Comparison of ENCODE assay signal across 12 mouse cellular contexts in genomic region chr19:14225061-14225696, GRCm38 (mm10).
A peak's percentile ranks its signal among the peaks of the same experiment; 100 is the strongest.
DNase-seq lines count a peak whose midpoint lies in the region; ATAC-seq and TF ChIP-seq lines count a peak whose summit lies in the region.
"Had no signal": no experiment of that assay in that cellular context is flagged by ENCODE, and none has a peak within 500 bp of the region (broad histone marks: within the 10 kb centered on the region; RNA-seq: fewer than 3 reads in every experiment).

No protein-coding gene starts in this region.

- no peaks in the 10 kb centered on the region for H3K9me3 ChIP-seq in liver, embryonic 11.5 days (ENCODE audit: control insufficient read depth, low read length)
- H3K9me3 ChIP-seq: G1E; lung, embryonic 15.5 days had no signal

- no peaks in the 10 kb centered on the region for H3K4me1 ChIP-seq in liver, embryonic 11.5 days (replicated peaks; ENCODE audit: control insufficient read depth, insufficient read depth, low read length)
- H3K4me1 ChIP-seq: lung, embryonic 15.5 days had no signal

- intact Hi-C loops in gastrocnemius, adult 2 months (cut with DNase I) = loop anchor here (1.0 to 10.0 kb wide), 4 partner anchors 15 to 810 kb away; partner anchors contain the start of gene Tle4

- ATAC-seq in liver, embryonic 11.5 days (replicated peaks; ENCODE audit: low FRiP score) = no peak
- ATAC-seq: inflammation-experienced regulatory T-cells, adult 6 months had no signal

- H3K4me2 ChIP-seq in liver, embryonic 11.5 days = no peak overlapping the region
- H3K4me2 ChIP-seq: lung, embryonic 15.5 days had no signal

- H3K4me3 ChIP-seq in gastrocnemius, adult 2 months = peak overlapping the region; percentile 33
- no peak overlapping the region for H3K4me3 ChIP-seq in liver, embryonic 11.5 days (ENCODE audit: low read depth, low read length)
- H3K4me3 ChIP-seq: lung, embryonic 15.5 days had no signal

- H3K9ac ChIP-seq in liver, embryonic 11.5 days (ENCODE audit: low read depth, low read length) = no peak overlapping the region
- H3K9ac ChIP-seq: lung, embryonic 15.5 days had no signal

- TF ChIP-seq CTCF in gastrocnemius, adult 2 months (IDR thresholded peaks at IDR 0.05) = no peak

- no peaks in the 10 kb centered on the region for H3K36me3 ChIP-seq in splenic B cell, adult 2 months (ENCODE audit: control insufficient read depth, insufficient read depth, low read length, poor library complexity, severe bottlenecking)
- no peaks in the 10 kb centered on the region for H3K36me3 ChIP-seq in liver, embryonic 11.5 days (ENCODE audit: control insufficient read depth, insufficient read depth, low read length)
- H3K36me3 ChIP-seq: G1E; lung, embryonic 15.5 days had no signal

- no peaks in the 10 kb centered on the region for H3K27me3 ChIP-seq in splenic B cell, adult 2 months (ENCODE audit: control insufficient read depth, insufficient read depth, low read length, poor library complexity, severe bottlenecking)
- no peaks in the 10 kb centered on the region for H3K27me3 ChIP-seq in liver, embryonic 11.5 days (replicated peaks; ENCODE audit: control insufficient read depth, insufficient read depth, low read length)
- H3K27me3 ChIP-seq: lung, embryonic 15.5 days had no signal

- DNase-seq in right cerebral cortex, adult 18-20 months = peak; percentile 43
- no peak for DNase-seq in right cerebral cortex, postnatal 4 days
- peak; percentile 82 for DNase-seq in gastrocnemius, adult 2 months
- peak; percentile 5 to 48 for DNase-seq in left cerebral cortex, adult 18-20 months (ENCODE audit: low spot score in 2 of 2)
- peak; percentile 52 for DNase-seq in splenic B cell, adult 2 months (ENCODE audit: low read depth, low spot score)
- DNase-seq in kidney, adult 18-20 months = no peak
- no peak for DNase-seq in liver, embryonic 11.5 days (ENCODE audit: low spot score)
- DNase-seq in cerebellum, postnatal 25 days = no peak
- DNase-seq: adrenal gland, postnatal 36 days had no signal

- H3K27ac ChIP-seq in gastrocnemius, adult 2 months = peak overlapping the region; percentile 64
- H3K27ac ChIP-seq in liver, embryonic 11.5 days (ENCODE audit: low read depth, low read length) = no peak overlapping the region
- H3K27ac ChIP-seq: lung, embryonic 15.5 days had no signal

- WGBS in liver, embryonic 11.5 days = 53% methylated on average over 6 of the region's 6 CpGs

Comparison
In these comparisons a context has a peak if more than half of its experiments do, and no peak if none do; other contexts are left out.
1. DNase-seq: peak in right cerebral cortex, adult 18-20 months (single experiment), gastrocnemius, adult 2 months (single experiment), left cerebral cortex, adult 18-20 months (2 of 2) and splenic B cell, adult 2 months (single experiment); none in right cerebral cortex, postnatal 4 days (single experiment), kidney, adult 18-20 months (single experiment), liver, embryonic 11.5 days (single experiment) and cerebellum, postnatal 25 days (0 of 2).